Mouse (Mus musculus) left cerebral cortex, adult 11 months (tissue): ENCODE data around the gene Stpg3.

ENCODE experiments used
- DNase-seq: peaks from one replicate; pipeline ENCODE4 v3.0.0; 2022; ENCODE audit warnings: low spot score

The Stpg3 gene

GRCm38 (mm10) chr2:25234551-25235220 is 20.2 kb upstream of the Stpg3 start:
- no peak for DNase-seq

GRCm38 (mm10) chr2:25234050-25234449 is 19.6 kb upstream of the Stpg3 start, which contains the start of gene Slc34a3:
Gene Slc34a3, minus strand, starts transcription at chr2:25234364.
- no peak for DNase-seq

DNA sequence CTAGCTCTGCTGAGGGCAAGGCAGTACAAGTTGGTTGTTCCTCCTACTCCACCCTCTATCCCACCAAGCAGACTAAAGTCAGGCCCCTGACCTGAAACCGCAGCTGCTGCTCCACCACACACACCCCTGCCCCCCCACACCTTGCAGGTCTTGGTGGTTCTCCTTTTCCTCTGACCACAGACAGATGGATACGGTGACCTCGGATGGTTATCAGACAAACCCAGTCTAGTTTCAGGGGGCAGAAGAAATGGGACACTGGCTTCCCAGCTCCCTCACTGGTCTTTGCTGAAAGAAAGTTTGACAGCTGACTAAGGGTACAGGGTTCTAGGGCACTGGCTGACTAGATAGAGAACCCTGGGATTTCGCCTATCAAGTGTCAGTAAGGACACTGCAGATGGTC is 19.0 kb upstream of the Stpg3 start:
- no peak for DNase-seq

- DNase-seq: no peak
Observed at GRCm38 (mm10) chr2:25231038-25231437, 16.6 kb upstream of the Stpg3 start.

DNA sequence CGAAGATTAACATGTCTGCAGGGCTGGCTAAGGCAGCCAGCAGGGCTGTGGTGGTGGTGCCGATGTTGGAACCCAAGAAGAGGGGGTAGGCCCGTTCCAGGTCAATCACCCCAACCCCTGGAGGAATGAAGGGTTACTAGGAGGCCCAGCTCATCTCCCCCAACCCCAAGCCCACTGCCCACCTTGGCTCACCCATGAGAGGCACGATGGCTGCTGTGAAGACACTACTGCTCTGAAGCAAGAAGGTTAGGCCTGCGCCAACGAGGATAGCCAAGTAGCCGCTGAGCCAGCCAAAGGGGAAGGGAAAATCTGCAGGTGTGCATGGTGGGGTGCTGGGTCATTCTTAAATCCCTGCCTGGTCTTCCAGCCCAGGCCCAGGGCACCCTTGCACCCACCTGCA is 16.1 kb upstream of the Stpg3 start:
- no peak for DNase-seq

GRCm38 (mm10) chr2:25229582-25229981 is 15.1 kb upstream of the Stpg3 start:
- no peak for DNase-seq

DNA sequence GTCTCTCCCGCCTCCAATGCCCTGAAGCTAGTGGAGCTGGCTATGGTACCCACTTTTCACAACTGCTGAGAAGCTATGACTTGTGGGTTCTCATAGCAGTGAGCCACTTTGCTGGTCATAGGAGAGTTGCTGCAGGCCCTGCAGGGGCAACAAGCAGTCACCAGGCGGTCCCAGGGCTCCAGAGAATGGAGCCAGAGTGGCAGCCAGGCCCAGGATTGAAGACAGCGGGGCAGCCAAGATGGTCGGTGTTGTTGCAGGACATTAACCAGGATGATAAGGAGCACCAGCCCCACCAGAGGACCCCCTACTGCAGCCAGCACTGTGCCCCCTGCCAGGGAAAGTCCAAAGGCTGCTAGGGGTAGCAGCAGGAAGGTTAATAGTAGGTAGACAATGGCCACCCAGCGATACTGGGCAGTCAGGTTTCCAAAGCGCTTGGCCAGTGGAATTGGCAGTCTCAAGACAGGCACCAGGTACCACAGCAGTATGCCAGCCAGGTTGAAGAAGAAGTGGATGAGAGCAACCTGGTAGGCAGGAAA is 14.6 kb upstream of the Stpg3 start:
- DNase-seq: no peak

DNA sequence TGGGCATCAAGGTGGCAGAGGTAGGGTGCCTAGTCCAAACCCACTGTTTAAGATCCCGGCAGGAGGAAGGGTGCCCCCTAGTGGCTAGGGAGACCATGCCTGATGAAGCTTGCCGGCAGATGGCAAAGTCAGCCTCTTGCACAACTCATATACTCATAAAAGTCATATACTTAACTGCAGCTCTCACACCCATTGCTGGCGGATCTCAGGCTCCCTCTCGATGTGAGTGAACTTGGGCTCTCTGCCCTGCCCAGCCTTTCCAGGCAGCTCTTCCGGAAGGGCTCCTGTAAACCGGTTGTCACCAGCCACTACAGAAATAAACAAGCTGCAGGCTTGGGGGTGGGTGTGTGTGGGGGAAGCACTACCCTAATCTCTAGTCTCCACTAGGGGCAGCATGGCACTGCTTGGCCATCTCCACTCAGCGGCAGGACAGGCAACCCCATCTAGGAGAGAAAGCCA is 14.0 kb upstream of the Stpg3 start:
- peak; percentile 86 for DNase-seq

- DNase-seq: no peak
Observed at GRCm38 (mm10) chr2:25227406-25227805, 13.0 kb upstream of the Stpg3 start.

DNA sequence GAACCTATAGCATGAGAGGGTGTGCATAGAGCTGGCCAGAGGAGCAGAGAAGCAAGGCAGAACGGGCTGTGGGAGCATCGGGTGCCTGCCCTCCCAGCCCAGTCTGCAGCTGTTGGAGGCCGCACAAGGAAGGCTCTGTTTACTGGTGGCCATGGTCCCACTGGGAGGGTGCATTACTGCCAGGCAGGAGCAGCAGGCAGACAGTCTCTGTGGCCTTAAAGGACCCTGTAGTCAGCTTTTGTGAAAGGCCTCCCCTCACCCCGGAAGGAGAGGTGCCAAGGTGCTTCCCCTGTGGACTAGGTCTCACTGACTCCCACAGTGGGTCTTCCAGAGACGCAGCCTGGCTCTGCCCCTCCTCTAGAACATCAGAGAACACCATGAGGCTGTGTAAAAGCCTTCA is 12.4 kb upstream of the Stpg3 start:
- peak; percentile 65 for DNase-seq

DNA sequence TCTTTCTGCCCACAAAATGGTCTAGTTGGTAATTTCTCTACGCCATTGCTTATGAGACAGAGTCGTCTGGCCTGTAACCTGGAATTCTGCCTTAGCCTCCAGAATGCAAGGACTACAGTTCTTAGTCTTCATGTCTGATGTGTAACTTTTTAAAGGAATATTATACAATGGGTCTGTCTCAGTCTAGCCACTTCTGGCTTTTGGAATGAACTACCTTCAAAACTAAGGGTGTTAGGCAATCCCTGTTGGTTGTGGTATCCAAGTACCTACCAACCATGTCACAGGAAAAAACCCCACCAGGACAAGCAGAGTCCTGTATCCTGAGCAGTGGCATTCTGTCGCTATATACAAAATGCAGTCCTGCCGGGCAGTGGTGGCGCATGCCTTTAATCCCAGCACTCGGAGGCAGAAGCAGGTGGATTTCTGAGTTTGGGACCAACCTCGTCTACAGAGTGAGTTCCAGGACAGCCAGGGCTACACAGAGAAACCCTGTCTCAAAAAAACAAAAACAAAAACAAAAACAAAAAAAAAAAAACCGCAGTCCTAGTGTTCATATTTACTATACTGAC is 11.5 kb upstream of the Stpg3 start:
- no peak for DNase-seq

- peak; percentile 100 for DNase-seq
Observed at GRCm38 (mm10) chr2:25224766-25225752, 10.6 kb upstream of the Stpg3 start.

DNA sequence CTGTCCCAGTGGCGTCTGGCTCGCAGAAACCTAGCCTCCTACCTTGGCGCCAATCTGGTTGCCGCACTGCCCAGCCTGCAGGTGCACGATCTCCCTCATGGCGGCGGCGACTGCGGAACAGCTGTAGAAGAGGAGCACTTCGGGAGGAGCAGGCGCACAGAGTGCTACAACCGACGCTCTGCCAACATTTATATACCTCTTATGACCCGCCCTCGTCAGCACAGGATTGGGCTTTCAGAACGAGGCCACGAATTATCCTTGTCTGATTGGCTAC is 10.0 kb upstream of the Stpg3 start, which contains the start of gene Tubb4b:
Tubb4b (minus strand) TSS at position 211 of the 274 bp plus-strand sequence.
- DNase-seq: no peak

DNA sequence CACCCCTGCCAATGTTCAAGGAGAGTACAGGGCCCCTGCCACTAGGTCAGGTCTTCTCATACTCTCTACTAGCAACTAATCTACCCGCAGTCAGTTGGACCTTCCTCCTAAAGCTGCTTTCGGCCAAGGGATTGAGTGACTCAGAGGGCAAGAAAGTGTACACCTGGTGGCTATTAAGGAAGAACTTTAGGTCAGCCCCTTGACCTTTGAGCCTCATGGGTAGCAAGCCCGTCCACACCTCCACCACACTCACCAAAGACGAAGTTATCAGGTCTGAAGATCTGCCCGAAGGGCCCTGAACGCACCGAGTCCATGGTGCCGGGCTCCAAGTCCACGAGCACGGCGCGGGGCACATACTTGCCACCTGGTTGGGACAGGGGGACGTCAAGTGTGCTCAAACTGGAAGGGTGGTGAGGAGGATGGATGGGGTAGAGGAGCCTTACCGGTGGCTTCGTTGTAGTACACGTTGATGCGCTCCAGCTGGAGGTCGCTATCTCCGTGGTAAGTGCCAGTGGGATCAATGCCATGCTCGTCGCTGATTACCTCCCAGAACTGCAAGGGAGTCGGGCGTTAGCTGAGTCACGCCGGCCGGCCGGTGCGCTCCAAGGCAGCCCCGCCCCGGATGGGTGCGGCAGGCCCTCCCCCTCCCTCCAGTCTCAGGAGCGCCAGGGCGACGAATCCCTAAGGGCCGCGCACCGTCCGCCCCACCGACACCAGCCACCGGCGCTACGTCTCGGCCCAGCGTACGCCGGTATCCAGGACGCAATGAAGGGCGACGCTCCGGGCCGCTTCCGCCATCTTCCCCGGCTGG is 9.4 kb upstream of the Stpg3 start:
- peak; percentile 63 for DNase-seq

- no peak for DNase-seq
Observed at GRCm38 (mm10) chr2:25221331-25221772, 6.9 kb upstream of the Stpg3 start.

DNA sequence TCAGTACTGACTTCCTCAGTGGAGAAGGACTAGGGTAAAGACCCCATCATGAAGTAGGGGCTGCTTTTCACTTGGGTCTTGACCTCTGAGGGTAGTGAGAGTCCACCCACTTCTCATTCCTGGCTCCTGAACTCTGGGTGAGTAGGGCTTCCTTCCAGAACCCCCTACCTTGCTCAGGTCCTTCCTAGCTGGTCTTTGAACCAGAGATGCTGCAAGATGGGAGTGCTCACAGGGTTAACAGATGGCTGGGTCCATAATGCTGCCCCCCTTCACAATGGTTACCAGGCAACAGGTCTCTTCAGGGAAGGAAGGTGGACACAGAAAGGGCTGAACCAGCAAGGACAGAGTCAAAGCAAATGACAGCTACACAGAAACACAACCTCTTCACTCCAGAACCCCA is 4.0 kb upstream of the Stpg3 start, which contains the start of gene Fam166a:
Fam166a (plus strand) TSS at position 301 of the 400 bp plus-strand sequence.
- DNase-seq: no peak

DNA sequence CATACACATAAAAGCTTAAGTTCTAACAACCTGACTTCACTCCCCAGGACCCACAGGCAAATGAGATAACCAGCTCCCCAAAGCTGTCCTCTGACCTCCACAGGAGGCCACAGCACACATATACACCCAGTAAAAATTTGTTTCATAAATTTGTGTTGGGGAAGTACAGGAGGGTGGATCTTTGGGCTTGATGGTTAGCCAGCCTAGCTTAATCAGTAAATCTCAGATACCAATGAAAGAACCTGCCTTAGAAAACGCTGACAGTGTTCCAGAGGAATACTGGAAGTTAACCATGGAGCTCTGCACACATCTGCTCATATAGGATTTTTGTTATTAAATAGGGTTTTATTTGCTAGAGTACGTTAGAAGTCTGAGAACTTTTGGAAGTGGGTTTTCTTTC is 3.2 kb upstream of the Stpg3 start:
- no peak for DNase-seq

GRCm38 (mm10) chr2:25213266-25213865 is 1.1 kb downstream of the Stpg3 start:
- no peak for DNase-seq

- peak; percentile 65 for DNase-seq
Observed at GRCm38 (mm10) chr2:25211121-25211670, 3.2 kb downstream of the Stpg3 start, which contains the start of gene Nelfb. Gene Nelfb, minus strand, starts transcription at chr2:25211489.

DNA sequence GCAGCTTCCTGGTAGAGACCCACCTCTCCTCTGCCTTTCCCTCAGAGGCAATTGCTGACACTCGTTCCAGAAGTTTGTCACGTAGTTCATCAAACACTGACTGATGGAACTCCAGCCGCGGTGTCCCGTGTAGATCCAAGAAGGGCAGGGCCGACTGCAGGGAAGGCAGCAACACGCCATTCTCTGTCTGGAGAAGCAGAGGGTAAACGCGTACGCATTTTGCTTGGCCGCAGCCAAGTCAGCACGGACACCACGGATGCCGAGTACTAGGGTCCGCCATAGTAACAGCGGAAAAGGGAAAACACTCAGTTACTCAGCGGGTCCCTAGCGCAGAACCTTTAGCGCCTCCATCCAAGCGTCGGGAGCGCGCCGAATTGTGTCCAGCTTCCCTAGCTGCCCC is 3.8 kb downstream of the Stpg3 start:
- DNase-seq: no peak

DNA sequence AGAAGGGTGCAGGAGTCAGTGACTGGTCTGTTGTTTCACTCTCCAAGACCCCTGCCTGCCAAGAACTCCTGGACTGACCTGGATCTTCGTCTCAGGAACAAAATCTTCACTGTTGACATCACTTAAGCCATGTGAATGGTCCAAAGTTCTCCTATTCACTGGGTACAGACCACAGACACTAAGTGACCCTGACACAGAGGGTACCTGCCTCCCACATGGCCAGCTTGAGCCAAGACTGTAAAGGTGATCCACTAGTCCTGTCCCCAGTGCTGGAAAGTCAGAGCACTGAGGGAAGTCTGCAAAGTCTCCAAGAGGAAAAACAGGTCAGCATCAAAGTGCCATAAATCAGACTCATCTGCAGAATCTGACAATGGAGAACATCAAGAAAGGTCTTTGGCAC is 6.8 kb downstream of the Stpg3 start:
- no peak for DNase-seq
